Mouse (Mus musculus): ENCODE data around the gene Serpinb9g. TPM values are rescaled to one million over a fixed set of nuclear protein-coding genes. Genes with fewer than 3 reads are reported as not detected.
"Not testable (repeated sequence)": the region's sequence is repeated elsewhere in the genome, so short reads cannot be mapped to it uniquely, and the experiment has no call there.

Gene Serpinb9g
- total RNA-seq (2021), result not detected
- long read RNA-seq, experiment 1, result 0 reads
- long read RNA-seq, experiment 2, result 0 reads

GRCm38 (mm10) chr13:33484490-33484889 lies at the start of gene Serpinb9g:
Gene Serpinb9g, plus strand, starts transcription at chr13:33484790.
- DNase-seq, result not testable (repeated sequence)

GRCm38 (mm10) chr13:33483872-33484271 lies 718 bp upstream of the Serpinb9g start:
- not testable (repeated sequence) for DNase-seq

GRCm38 (mm10) chr13:33524629-33525028 lies 40.0 kb downstream of the Serpinb9g start:
- DNase-seq, result no peak

GRCm38 (mm10) chr13:33532814-33533213 lies 48.2 kb downstream of the Serpinb9g start:
- DNase-seq, result no peak

Other genes starting within 250 kb of the Serpinb9g start
- gene Serpinb9e, start 235.2 kb upstream of the Serpinb9g start, total RNA-seq (2021), result not detected
- not detected for gene Serpinb9f, start 160.7 kb upstream of the Serpinb9g start, total RNA-seq (2021)
- gene Gm11397, start 89.0 kb upstream of the Serpinb9g start, total RNA-seq (2021), result not detected
- gene Serpinb6d, start 176.6 kb downstream of the Serpinb9g start, total RNA-seq (2021), result not detected